In the genomic region with DNA sequence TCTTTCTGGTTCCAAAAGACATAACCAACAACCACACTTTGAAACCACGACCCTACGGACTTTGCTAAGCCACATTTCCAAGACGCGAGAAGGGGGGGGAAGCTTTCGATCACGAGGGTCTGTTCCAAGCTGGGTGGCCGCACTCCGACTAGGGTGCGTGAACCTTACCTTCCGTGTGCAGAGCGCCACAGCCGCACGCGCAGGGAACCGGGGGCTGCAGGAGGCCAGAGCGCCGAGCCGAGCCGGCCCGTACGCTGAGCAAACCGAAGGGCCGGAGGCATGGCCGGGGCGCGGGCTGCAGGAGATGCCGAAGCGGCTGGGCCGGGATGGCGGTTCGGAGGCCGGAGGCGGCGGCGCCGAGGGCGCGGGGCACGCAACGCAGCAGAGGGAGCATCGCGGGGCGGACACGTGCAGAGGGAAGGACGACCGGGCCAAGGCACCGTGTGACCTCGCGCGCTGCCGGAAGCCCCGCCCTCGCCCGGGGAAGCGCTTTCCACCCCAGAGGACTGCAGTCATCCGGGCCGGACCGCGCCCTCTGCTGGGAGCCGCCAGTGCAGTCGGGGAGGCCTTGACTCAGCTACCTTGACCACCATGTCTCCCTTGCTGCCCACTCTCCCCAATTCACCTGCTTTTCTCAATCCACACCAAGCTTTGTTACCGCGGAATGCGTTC, we compare ENCODE assay signal across 8 mouse cellular contexts. TPM values are rescaled to one million over a fixed set of nuclear protein-coding genes. Genes with fewer than 3 reads are reported as not detected.
DNase-seq lines count a peak whose midpoint lies in the region; ATAC-seq and TF ChIP-seq lines count a peak whose summit lies in the region.

A gene (minus strand): TSS at position 470 of the 672 bp plus-strand sequence.

- H3K4me1 ChIP-seq in embryonic fibroblast, embryonic 13.5 days (ENCODE audit: control insufficient read depth, insufficient read depth, low read length), result peaks cover 4% of the 10 kb centered on the region; the same call in 1 of the 2 replicates
- peaks cover 5% of the 10 kb centered on the region; the same call in 1 of the 2 replicates for H3K4me1 ChIP-seq in kidney, embryonic 14.5 days (ENCODE audit: control insufficient read depth, insufficient read depth, low read length)
- peaks cover 6% of the 10 kb centered on the region; the same call in 1 of the 2 replicates for H3K4me1 ChIP-seq in limb, embryonic 14.5 days (ENCODE audit: control insufficient read depth, insufficient read depth, low read length)
- H3K4me1 ChIP-seq in midbrain, embryonic 16.5 days (ENCODE audit: control insufficient read depth, insufficient read depth, low read length), result peaks cover 13% of the 10 kb centered on the region
- H3K4me1 ChIP-seq in spleen, adult 2 months (ENCODE audit: control insufficient read depth, insufficient read depth, insufficient read length), result peaks cover 4% of the 10 kb centered on the region

- peak; percentile 66 for TF ChIP-seq POLR2A in embryonic fibroblast, embryonic 13.5 days (IDR thresholded peaks at IDR 0.05; ENCODE audit: low read depth, low read length)
- 0 out of 2 replicates have a peak, but pooled peaks have one; percentile 22 for TF ChIP-seq POLR2A in limb, embryonic 14.5 days (IDR thresholded peaks at IDR 0.05; ENCODE audit: borderline replicate concordance, extremely low read depth, insufficient read depth, insufficient read length)
- TF ChIP-seq POLR2A in spleen, adult 2 months (IDR thresholded peaks at IDR 0.05; ENCODE audit: low read depth, low read length), result peak; percentile 5; the same call in 1 of the 2 replicates

- peak within 1 kb of the TSS; percentile 81 for H3K4me2 ChIP-seq in kidney, embryonic 14.5 days (replicated peaks; ENCODE audit: low read depth, low read length)
- peak within 1 kb of the TSS; percentile 80 for H3K4me2 ChIP-seq in limb, embryonic 14.5 days (replicated peaks; ENCODE audit: low read depth, low read length, severe bottlenecking)
- peak within 1 kb of the TSS; percentile 64 for H3K4me2 ChIP-seq in midbrain, embryonic 16.5 days (ENCODE audit: low read length)

- no peaks in the 10 kb centered on the region for H3K27me3 ChIP-seq in kidney, embryonic 14.5 days (ENCODE audit: control insufficient read depth, insufficient read depth, low read length)
- no peaks in the 10 kb centered on the region for H3K27me3 ChIP-seq in limb, embryonic 14.5 days (ENCODE audit: control insufficient read depth, insufficient read depth, low read length)
- no peaks in the 10 kb centered on the region for H3K27me3 ChIP-seq in midbrain, embryonic 16.5 days (ENCODE audit: control insufficient read depth, insufficient read depth, low read depth, low read length)
- no peaks in the 10 kb centered on the region for H3K27me3 ChIP-seq in spleen, adult 2 months (ENCODE audit: control insufficient read depth, insufficient read depth, low read length)

- H3K4me3 ChIP-seq in embryonic fibroblast, embryonic 13.5 days (ENCODE audit: insufficient read depth, low read length), result peak within 1 kb of the TSS; percentile 96
- peak within 1 kb of the TSS; percentile 92 for H3K4me3 ChIP-seq in kidney, embryonic 14.5 days (ENCODE audit: low read length)
- peak within 1 kb of the TSS; percentile 90 for H3K4me3 ChIP-seq in limb, embryonic 14.5 days (replicated peaks; ENCODE audit: low read length)
- H3K4me3 ChIP-seq in midbrain, embryonic 16.5 days (ENCODE audit: low read depth, low read length), result peak within 1 kb of the TSS; percentile 99
- peak within 1 kb of the TSS; percentile 90 for H3K4me3 ChIP-seq in spleen, adult 2 months (ENCODE audit: extremely low read depth, insufficient read depth, insufficient read length)

- ATAC-seq in kidney, embryonic 14.5 days (ENCODE audit: low FRiP score, low TSS enrichment), result peak; percentile 96
- ATAC-seq in limb, embryonic 14.5 days (ENCODE audit: low FRiP score, low read depth), result peak; percentile 93
- peak; percentile 95 for ATAC-seq in midbrain, embryonic 16.5 days

- no peak within 1 kb of the TSS for H3K27ac ChIP-seq in embryonic fibroblast, embryonic 13.5 days (ENCODE audit: insufficient read depth, low read length)
- peak within 1 kb of the TSS; percentile 20; the same call in 1 of the 2 replicates for H3K27ac ChIP-seq in kidney, embryonic 14.5 days (ENCODE audit: low read depth, low read length)
- no peak within 1 kb of the TSS for H3K27ac ChIP-seq in limb, embryonic 14.5 days (replicated peaks; ENCODE audit: low read depth, low read length)
- H3K27ac ChIP-seq in midbrain, embryonic 16.5 days (ENCODE audit: low read length), result peak within 1 kb of the TSS; percentile 62
- H3K27ac ChIP-seq in spleen, adult 2 months (ENCODE audit: insufficient read depth, low read length), result no peak within 1 kb of the TSS

- H3K36me3 ChIP-seq in kidney, embryonic 14.5 days (ENCODE audit: control insufficient read depth, insufficient read depth, low read length), result peaks cover 68% of the 10 kb centered on the region
- peaks cover 69% of the 10 kb centered on the region for H3K36me3 ChIP-seq in limb, embryonic 14.5 days (ENCODE audit: control insufficient read depth, insufficient read depth, low read length)
- H3K36me3 ChIP-seq in midbrain, embryonic 16.5 days (ENCODE audit: control insufficient read depth, insufficient read depth, low read length), result peaks cover 32% of the 10 kb centered on the region
- peaks cover 25% of the 10 kb centered on the region for H3K36me3 ChIP-seq in spleen, adult 2 months (ENCODE audit: control insufficient read depth, insufficient read depth, low read length)

- H3K9me3 ChIP-seq in kidney, embryonic 14.5 days (ENCODE audit: control insufficient read depth, low read length), result no peaks in the 10 kb centered on the region
- no peaks in the 10 kb centered on the region for H3K9me3 ChIP-seq in limb, embryonic 14.5 days (ENCODE audit: control insufficient read depth, low read length)
- no peaks in the 10 kb centered on the region for H3K9me3 ChIP-seq in midbrain, embryonic 16.5 days (replicated peaks; ENCODE audit: control insufficient read depth, low read length, poor library complexity, severe bottlenecking)

- WGBS in kidney, embryonic 14.5 days, result under 1% methylated on average over 63 of the region's 64 CpGs
- under 1% methylated on average over 42 of the region's 64 CpGs for WGBS in limb, embryonic 14.5 days
- WGBS in midbrain, embryonic 16.5 days, result under 1% methylated on average over 50 of the region's 64 CpGs
- under 1% methylated on average over 61 of the region's 64 CpGs for WGBS in spleen, adult 2 months

- peak within 1 kb of the TSS; percentile 90 for H3K9ac ChIP-seq in kidney, embryonic 14.5 days (ENCODE audit: low read depth, low read length)
- H3K9ac ChIP-seq in limb, embryonic 14.5 days (ENCODE audit: low read depth, low read length, severe bottlenecking), result peak within 1 kb of the TSS; percentile 71
- H3K9ac ChIP-seq in midbrain, embryonic 16.5 days (ENCODE audit: low read depth, low read length), result peak within 1 kb of the TSS; percentile 93

- peak; percentile 97 for DNase-seq in B cell, adult 2 months
- peak; percentile 97 for DNase-seq in brain, adult 2 months (ENCODE audit: low read depth, low spot score)
- DNase-seq in heart, adult 9 months (ENCODE audit: low spot score in 2 of 2), result peak; percentile 84 to 91
- peak; percentile 88 for DNase-seq in limb, embryonic 14.5 days (ENCODE audit: low spot score)
- peak; percentile 75 to 92 for DNase-seq in spleen, adult 2 months (ENCODE audit: low read depth in 1 of 2, low spot score in 2 of 2)

- peak; percentile 78 for TF ChIP-seq CTCF in embryonic fibroblast, embryonic 13.5 days (IDR thresholded peaks at IDR 0.05; ENCODE audit: borderline replicate concordance, insufficient read depth, low read length)
- peak; percentile 99 for TF ChIP-seq CTCF in spleen, adult 2 months (IDR thresholded peaks at IDR 0.05; ENCODE audit: extremely low read depth, insufficient read depth, insufficient read length, insufficient replicate concordance)

RNA-seq across cellular contexts. Expression of the gene that starts here (rescaled TPM):
- polyA plus RNA-seq in embryonic fibroblast, embryonic 13.5 days (2011; ENCODE audit: insufficient read length, low read depth, missing spikeins), result 163 and 168 TPM in 2 replicates
- 288 and 307 TPM in 2 replicates for polyA plus RNA-seq in kidney, embryonic 14.5 days (2014; fragmentation: Nextera tagmentation; extraction: Ambion mirVana)
- 149 and 173 TPM in 2 replicates for polyA plus RNA-seq in limb, embryonic 14.5 days (2012; rRNA removed)
- polyA plus RNA-seq in limb, embryonic 14.5 days (2014; fragmentation: Nextera tagmentation; extraction: Ambion mirVana), result 214 and 221 TPM in 2 replicates
- 170 and 175 TPM in 2 replicates for polyA plus RNA-seq in midbrain, embryonic 16.5 days (2015; fragmentation: Nextera tagmentation; extraction: Ambion mirVana)
- 71.3 and 160 TPM in 2 replicates for polyA plus RNA-seq in spleen, adult 2 months (2012; rRNA removed)

Comparison
In these comparisons a context has a peak if more than half of its experiments do, and no peak if none do; other contexts are left out.
1. H3K27ac ChIP-seq: peak in kidney, embryonic 14.5 days (single experiment) and midbrain, embryonic 16.5 days (single experiment); none in embryonic fibroblast, embryonic 13.5 days (single experiment), limb, embryonic 14.5 days (single experiment) and spleen, adult 2 months (single experiment).
2. POLR2A ChIP-seq: peak in every context shown above with its lines; median percentile 66 in embryonic fibroblast, embryonic 13.5 days; 22 in limb, embryonic 14.5 days; 5 in spleen, adult 2 months.
3. Peak in every context shown above with its lines, with median percentiles within 50 percentile points of each other: DNase-seq, H3K4me3 ChIP-seq, ATAC-seq, H3K4me2 ChIP-seq and H3K9ac ChIP-seq.